Mouse (Mus musculus) lung, embryonic 14.5 days (tissue): ENCODE measurements around the gene Fto. TPM values are rescaled to one million over a fixed set of nuclear protein-coding genes. Genes with fewer than 3 reads are reported as not detected.

Source experiments
- ATAC-seq: fragments of 200-750 bp; cut with Nextera tagmentation; 2 replicates; pipeline ENCODE4 v1.8.0; 2017; ENCODE audit warnings: mild to moderate bottlenecking, moderate TSS enrichment, moderate library complexity; ENCODE audit not compliant: insufficient read depth
- DNase-seq: peaks from one replicate; pipeline ENCODE4 v3.0.0-alpha.2; 2015
- H3K27ac ChIP-seq: fragments of 300-500 bp; sonication (generic); 2 replicates; pipeline ENCODE4 v1.5.1; 2014; ENCODE audit warnings: low read depth, mild to moderate bottlenecking, moderate library complexity
- H3K27me3 ChIP-seq: fragments of 300-500 bp; sonication (generic); 2 replicates; pipeline ENCODE4 v1.6.1; 2014; ENCODE audit warnings: low read length, control low read depth; ENCODE audit not compliant: insufficient read depth
- H3K36me3 ChIP-seq: fragments of 300-500 bp; sonication (generic); 2 replicates; pipeline ENCODE4 v1.6.1; 2014; ENCODE audit warnings: control low read depth; ENCODE audit not compliant: insufficient read depth
- H3K4me1 ChIP-seq: fragments of 300-500 bp; sonication (generic); 2 replicates; pipeline ENCODE4 v1.6.1; 2014; ENCODE audit warnings: antibody characterized with exemption, control low read depth; ENCODE audit not compliant: insufficient read depth
- H3K4me2 ChIP-seq: fragments of 300-500 bp; sonication (generic); 2 replicates; pipeline ENCODE4 v1.6.1; 2014; ENCODE audit warnings: mild to moderate bottlenecking
- H3K4me3 ChIP-seq: fragments of 300-500 bp; sonication (generic); 2 replicates; pipeline ENCODE4 v1.5.1; 2014; ENCODE audit warnings: low read depth, low read length
- H3K9ac ChIP-seq: fragments of 300-500 bp; sonication (generic); 2 replicates; pipeline ENCODE4 v1.6.1; 2014
- H3K9me3 ChIP-seq: fragments of 300-500 bp; sonication (generic); 2 replicates; pipeline ENCODE4 v1.6.1; 2016; ENCODE audit warnings: low read depth, low read length, control low read depth
- CTCF ChIP-seq: IDR thresholded peaks from 2 replicates; pipeline ENCODE4 v1.5.1; 2016; ENCODE audit warnings: antibody characterized with exemption, low read depth
- WGBS: fragments of 180-500 bp; shearing (Covaris S2); extraction: QIAGEN DNeasy Blood & Tissue Kit; methylation state at CpG from one replicate; pipeline ENCODE4 v1.1.7; 2014; 5-methylcytosine and 5-hydroxymethylcytosine counted together
- polyA plus RNA-seq: library from polyadenylated mRNA; unstranded; fragments of >200 nt; fragmentation: Nextera tagmentation; extraction: Ambion mirVana; gene quantifications from 2 replicates; pipeline ENCODE4 v1.2.1, GENCODE M21; 2014

The Fto gene
- polyA plus RNA-seq, 1 experiment from 2014 or later: 104 TPM

DNA sequence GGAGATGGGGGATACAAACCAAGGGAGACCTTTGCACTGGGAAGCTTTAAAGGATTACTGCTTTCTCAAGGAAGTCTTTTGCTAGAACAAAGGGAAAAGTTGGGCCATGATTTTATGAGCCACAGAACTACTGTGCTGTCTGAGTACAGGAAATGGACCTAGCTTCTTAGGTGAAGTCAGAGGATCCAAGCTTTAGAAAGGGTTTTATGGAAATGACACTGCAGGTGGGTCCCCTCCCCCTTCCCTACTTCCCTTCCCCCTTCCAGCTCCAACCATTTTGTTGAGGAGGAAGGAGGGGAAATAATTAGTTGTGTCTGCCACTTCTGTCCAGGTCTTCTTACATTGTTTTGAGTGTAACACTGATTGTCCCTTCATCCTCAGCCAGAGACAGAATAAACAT is 182.7 kb downstream of the Fto start:
- peaks cover 5% of the 10 kb centered on the region for H3K4me1 ChIP-seq
- H3K9ac ChIP-seq: no peak overlapping the region
- H3K4me3 ChIP-seq: no peak overlapping the region
- no peaks in the 10 kb centered on the region for H3K36me3 ChIP-seq
- H3K27ac ChIP-seq: no peak overlapping the region
- H3K27me3 ChIP-seq: no peaks in the 10 kb centered on the region
- TF ChIP-seq CTCF: no peak
- H3K9me3 ChIP-seq: no peaks in the 10 kb centered on the region
- no peak overlapping the region for H3K4me2 ChIP-seq
- ATAC-seq (no peak), DNase-seq (no peak)

GRCm38 (mm10) chr8:91496936-91497335 is 183.6 kb downstream of the Fto start:
- no peaks in the 10 kb centered on the region for H3K36me3 ChIP-seq
- H3K4me1 ChIP-seq: no peaks in the 10 kb centered on the region
- no peak overlapping the region for H3K4me3 ChIP-seq
- H3K9me3 ChIP-seq: no peaks in the 10 kb centered on the region
- no peak overlapping the region for H3K27ac ChIP-seq
- H3K27me3 ChIP-seq: no peaks in the 10 kb centered on the region
- WGBS: 36% methylated on average over 7 of the region's 7 CpGs
- no peak overlapping the region for H3K4me2 ChIP-seq
- no peak for TF ChIP-seq CTCF
- DNase-seq: no peak
- no peak for ATAC-seq
- H3K9ac ChIP-seq: no peak overlapping the region

DNA sequence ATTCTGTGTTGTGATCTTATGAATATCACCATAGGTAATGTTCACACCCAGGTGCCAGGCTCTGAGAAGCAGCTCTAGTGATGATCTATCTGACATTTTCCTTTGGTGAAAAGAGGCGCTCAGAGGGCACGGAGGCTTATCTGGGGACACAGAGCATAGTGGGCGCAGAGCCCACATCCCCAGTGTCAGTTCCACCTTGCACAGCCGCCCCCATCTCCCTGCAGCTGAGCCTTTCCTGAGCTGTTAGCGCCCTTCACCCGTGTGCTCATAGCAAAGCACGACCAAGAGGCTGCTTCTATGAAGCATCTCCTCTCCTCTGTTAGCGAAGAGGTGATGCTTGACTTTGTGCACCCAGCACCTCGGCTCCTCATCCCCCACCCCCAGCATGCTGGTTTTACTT is 185.3 kb downstream of the Fto start:
- DNase-seq (no peak), ATAC-seq (no peak)
- 79% methylated on average over 9 of the region's 9 CpGs for WGBS
- Histone ChIP-seq H3K4me1 (peaks cover 3% of the 10 kb centered on the region), H3K4me2 (no peak overlapping the region), H3K27me3 (no peaks in the 10 kb centered on the region), H3K9ac (no peak overlapping the region), H3K9me3 (no peaks in the 10 kb centered on the region), H3K27ac (no peak overlapping the region), H3K36me3 (no peaks in the 10 kb centered on the region), H3K4me3 (no peak overlapping the region)
- TF ChIP-seq CTCF: no peak

DNA sequence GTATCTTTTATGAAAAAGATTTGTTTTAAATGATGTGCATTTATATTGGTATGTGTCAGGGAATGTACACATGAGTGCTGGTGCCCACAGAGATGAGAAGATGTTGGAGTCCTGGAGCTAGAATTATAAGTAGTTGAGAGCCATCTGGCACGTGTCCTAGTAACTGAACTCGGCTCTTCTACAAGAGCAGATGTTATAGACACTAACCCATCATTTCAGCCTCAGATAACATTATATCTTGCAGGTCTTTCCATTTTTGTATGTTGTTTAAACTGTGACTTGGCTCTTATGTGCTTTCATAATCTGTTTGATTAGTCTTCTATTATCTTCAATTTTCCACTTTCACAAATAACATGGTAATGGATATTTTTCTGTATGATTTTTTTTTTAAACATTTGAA is 186.0 kb downstream of the Fto start:
- Histone ChIP-seq H3K4me2 (no peak overlapping the region), H3K4me3 (no peak overlapping the region), H3K9ac (no peak overlapping the region), H3K36me3 (no peaks in the 10 kb centered on the region), H3K27me3 (no peaks in the 10 kb centered on the region), H3K27ac (no peak overlapping the region), H3K4me1 (peaks cover 9% of the 10 kb centered on the region), H3K9me3 (no peaks in the 10 kb centered on the region)
- no peak for TF ChIP-seq CTCF
- WGBS: 60% methylated on average over 2 of the region's 2 CpGs
- ATAC-seq (no peak), DNase-seq (no peak)

DNA sequence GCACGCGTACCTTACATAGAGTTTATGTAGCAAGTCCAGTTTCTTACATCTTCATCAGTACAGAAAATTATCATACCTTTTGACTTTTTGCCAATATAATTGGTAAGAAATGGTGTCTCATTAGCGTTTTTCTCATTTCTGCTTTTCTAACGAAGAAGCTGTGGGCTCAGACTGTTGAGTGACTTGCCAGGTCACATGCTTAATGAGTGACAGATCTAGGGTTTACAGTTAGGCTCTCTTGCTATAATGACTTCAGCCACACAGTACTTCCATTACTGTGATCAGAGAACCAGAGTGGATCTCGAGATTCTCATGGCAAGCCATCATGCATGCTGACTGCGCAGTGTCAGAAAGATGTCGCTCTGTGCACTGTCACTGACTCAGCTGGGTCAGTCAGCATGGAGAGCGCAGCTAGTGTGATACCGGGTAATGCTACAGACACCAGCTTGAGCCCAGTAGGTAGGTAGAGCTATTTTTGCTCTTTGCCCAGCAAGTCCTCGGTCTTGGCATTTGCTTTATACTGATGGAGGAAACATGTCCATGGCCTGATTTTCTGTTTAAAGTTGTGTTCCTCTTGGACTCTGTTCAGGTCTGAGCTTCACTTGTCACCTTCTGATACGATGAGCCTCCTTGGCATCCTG is 188.8 kb downstream of the Fto start:
- Histone ChIP-seq H3K27me3 (no peaks in the 10 kb centered on the region), H3K4me3 (no peak overlapping the region), H3K36me3 (no peaks in the 10 kb centered on the region), H3K4me1 (peaks cover 33% of the 10 kb centered on the region), H3K27ac (no peak overlapping the region), H3K9ac (no peak overlapping the region), H3K9me3 (no peaks in the 10 kb centered on the region), H3K4me2 (no peak overlapping the region)
- 79% methylated on average over 11 of the region's 11 CpGs for WGBS
- no peak for TF ChIP-seq CTCF
- DNase-seq: no peak
- no peak for ATAC-seq

- WGBS: 53% methylated on average over 5 of the region's 5 CpGs
- H3K27me3 ChIP-seq: no peaks in the 10 kb centered on the region
- DNase-seq (no peak), ATAC-seq (no peak)
- no peak overlapping the region for H3K27ac ChIP-seq
- H3K36me3 ChIP-seq: no peaks in the 10 kb centered on the region
- peaks cover 40% of the 10 kb centered on the region for H3K4me1 ChIP-seq
- no peak overlapping the region for H3K4me2 ChIP-seq
- H3K4me3 ChIP-seq: no peak overlapping the region
- H3K9me3 ChIP-seq: no peaks in the 10 kb centered on the region
- H3K9ac ChIP-seq: no peak overlapping the region
- no peak for TF ChIP-seq CTCF
These were observed 189.5 kb downstream of the Fto start for GRCm38 (mm10) chr8:91502791-91503190.

DNA sequence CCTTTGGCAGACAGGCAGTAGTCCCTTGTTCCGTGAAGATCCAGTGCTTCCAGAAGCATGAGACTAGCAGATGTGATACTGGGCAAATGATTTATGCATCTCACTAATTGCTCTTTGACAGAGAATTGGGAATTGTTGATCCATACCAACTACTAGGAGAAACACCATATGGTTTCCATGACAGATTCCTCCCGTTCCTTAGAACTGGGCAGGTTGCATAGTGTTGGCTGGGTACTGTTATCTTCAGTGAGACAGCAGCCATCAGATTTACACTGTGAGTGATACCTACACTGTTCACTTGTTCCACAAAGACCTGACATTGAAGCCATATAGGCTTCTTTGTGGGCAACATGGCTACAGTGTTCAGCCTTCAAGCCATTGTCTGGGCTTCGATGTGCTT is 191.0 kb downstream of the Fto start:
- Histone ChIP-seq H3K9ac (no peak overlapping the region), H3K4me2 (no peak overlapping the region), H3K36me3 (no peaks in the 10 kb centered on the region), H3K4me3 (no peak overlapping the region), H3K9me3 (no peaks in the 10 kb centered on the region), H3K27ac (peak overlapping the region; percentile 78; the same call in 1 of the 2 replicates), H3K27me3 (no peaks in the 10 kb centered on the region), H3K4me1 (peaks cover 48% of the 10 kb centered on the region)
- ATAC-seq (no peak), DNase-seq (no peak)
- no peak for TF ChIP-seq CTCF
- WGBS: 76% methylated on average over 3 of the region's 3 CpGs
